Mouse (Mus musculus): ENCODE data around the gene Mybpc2. TPM values are rescaled to one million over a fixed set of nuclear protein-coding genes. Genes with fewer than 3 reads are reported as not detected.

The Mybpc2 gene
- total RNA-seq (2017) = 10.7 TPM in 1 of 3 replicates, not detected in the others

- ATAC-seq (replicated peaks; ENCODE audit: insufficient number of reproducible peaks, low FRiP score, low TSS enrichment, poor library complexity, severe bottlenecking) = no peak
Observed at GRCm38 (mm10) chr7:44524502-44524901, at the start of gene Mybpc2. Gene Mybpc2 (minus strand): TSS chr7:44524656.

GRCm38 (mm10) chr7:44572956-44573484, 48.6 kb upstream of the Mybpc2 start:
- ATAC-seq (replicated peaks; ENCODE audit: insufficient number of reproducible peaks, low FRiP score, low TSS enrichment, poor library complexity, severe bottlenecking) = no peak

GRCm38 (mm10) chr7:44572213-44572701, 47.8 kb upstream of the Mybpc2 start, which contains the start of gene Napsa:
Gene Napsa (plus strand): TSS chr7:44572380.
- ATAC-seq (replicated peaks; ENCODE audit: insufficient number of reproducible peaks, low FRiP score, low TSS enrichment, poor library complexity, severe bottlenecking) = peak; percentile 89

GRCm38 (mm10) chr7:44571811-44572210, 47.4 kb upstream of the Mybpc2 start:
- no peak for ATAC-seq (replicated peaks; ENCODE audit: insufficient number of reproducible peaks, low FRiP score, low TSS enrichment, poor library complexity, severe bottlenecking)

- 0 out of 2 replicates have a peak, but pooled peaks have one; percentile 2 for ATAC-seq (replicated peaks; ENCODE audit: insufficient number of reproducible peaks, low FRiP score, low TSS enrichment, poor library complexity, severe bottlenecking)
Observed at GRCm38 (mm10) chr7:44570989-44571388, 46.5 kb upstream of the Mybpc2 start.

GRCm38 (mm10) chr7:44568803-44569202, 44.3 kb upstream of the Mybpc2 start:
- ATAC-seq (replicated peaks; ENCODE audit: insufficient number of reproducible peaks, low FRiP score, low TSS enrichment, poor library complexity, severe bottlenecking) = no peak

GRCm38 (mm10) chr7:44565414-44565813, 41.0 kb upstream of the Mybpc2 start:
- ATAC-seq (replicated peaks; ENCODE audit: insufficient number of reproducible peaks, low FRiP score, low TSS enrichment, poor library complexity, severe bottlenecking) = no peak

GRCm38 (mm10) chr7:44564486-44564885, 40.0 kb upstream of the Mybpc2 start:
- no peak for ATAC-seq (replicated peaks; ENCODE audit: insufficient number of reproducible peaks, low FRiP score, low TSS enrichment, poor library complexity, severe bottlenecking)

- no peak for ATAC-seq (replicated peaks; ENCODE audit: insufficient number of reproducible peaks, low FRiP score, low TSS enrichment, poor library complexity, severe bottlenecking)
Observed at GRCm38 (mm10) chr7:44563284-44563683, 38.8 kb upstream of the Mybpc2 start.

- ATAC-seq (replicated peaks; ENCODE audit: insufficient number of reproducible peaks, low FRiP score, low TSS enrichment, poor library complexity, severe bottlenecking) = peak; percentile 78
Observed at GRCm38 (mm10) chr7:44560435-44561400, 36.3 kb upstream of the Mybpc2 start.

- ATAC-seq (replicated peaks; ENCODE audit: insufficient number of reproducible peaks, low FRiP score, low TSS enrichment, poor library complexity, severe bottlenecking) = no peak
Observed at GRCm38 (mm10) chr7:44557629-44558028, 33.2 kb upstream of the Mybpc2 start.

- ATAC-seq (replicated peaks; ENCODE audit: insufficient number of reproducible peaks, low FRiP score, low TSS enrichment, poor library complexity, severe bottlenecking) = peak; percentile 90
Observed at GRCm38 (mm10) chr7:44553826-44554225, 29.4 kb upstream of the Mybpc2 start, which contains the start of gene Nr1h2. Gene Nr1h2 (minus strand): TSS chr7:44553951.

- ATAC-seq (replicated peaks; ENCODE audit: insufficient number of reproducible peaks, low FRiP score, low TSS enrichment, poor library complexity, severe bottlenecking) = peak; percentile 28; the same call in 1 of the 2 replicates
Observed at GRCm38 (mm10) chr7:44553196-44553764, 28.8 kb upstream of the Mybpc2 start.

GRCm38 (mm10) chr7:44552141-44552908, 27.9 kb upstream of the Mybpc2 start:
- no peak for ATAC-seq (replicated peaks; ENCODE audit: insufficient number of reproducible peaks, low FRiP score, low TSS enrichment, poor library complexity, severe bottlenecking)

- no peak for ATAC-seq (replicated peaks; ENCODE audit: insufficient number of reproducible peaks, low FRiP score, low TSS enrichment, poor library complexity, severe bottlenecking)
Observed at GRCm38 (mm10) chr7:44551731-44552130, 27.3 kb upstream of the Mybpc2 start.

GRCm38 (mm10) chr7:44551301-44551700, 26.8 kb upstream of the Mybpc2 start:
- no peak for ATAC-seq (replicated peaks; ENCODE audit: insufficient number of reproducible peaks, low FRiP score, low TSS enrichment, poor library complexity, severe bottlenecking)

GRCm38 (mm10) chr7:44550409-44550678, 25.9 kb upstream of the Mybpc2 start:
- no peak for ATAC-seq (replicated peaks; ENCODE audit: insufficient number of reproducible peaks, low FRiP score, low TSS enrichment, poor library complexity, severe bottlenecking)

GRCm38 (mm10) chr7:44549621-44550408, 25.4 kb upstream of the Mybpc2 start:
- no peak for ATAC-seq (replicated peaks; ENCODE audit: insufficient number of reproducible peaks, low FRiP score, low TSS enrichment, poor library complexity, severe bottlenecking)

Measured in monocyte, adult 5-6 weeks (primary cell).